Mouse (Mus musculus) stomach, embryonic 14.5 days (tissue): ENCODE results near the gene Epn3. TPM values are rescaled to one million over a fixed set of nuclear protein-coding genes. Genes with fewer than 3 reads are reported as not detected.
A peak's percentile ranks its signal among the peaks of the same experiment; 100 is the strongest.

Experiments
- ATAC-seq: fragments of 200-750 bp; cut with Nextera tagmentation; 2 replicates; pipeline ENCODE4 v1.8.0; 2017; ENCODE audit warnings: low read depth, moderate TSS enrichment; ENCODE audit not compliant: insufficient number of reproducible peaks, insufficient read depth, low FRiP score
- H3K27ac ChIP-seq: fragments of 300-500 bp; sonication (generic); 2 replicates; pipeline ENCODE4 v1.5.1; 2014; ENCODE audit warnings: mild to moderate bottlenecking, low read length, moderate library complexity, mixed read lengths
- H3K27me3 ChIP-seq: fragments of 300-500 bp; sonication (generic); 2 replicates; pipeline ENCODE4 v1.6.1; 2014; ENCODE audit warnings: low read length, control low read depth, mixed read lengths; ENCODE audit not compliant: control insufficient read depth, insufficient read depth
- H3K36me3 ChIP-seq: fragments of 300-500 bp; sonication (generic); 2 replicates; pipeline ENCODE4 v1.6.1; 2014; ENCODE audit warnings: mild to moderate bottlenecking, control low read depth, low read length, moderate library complexity, mixed read lengths; ENCODE audit not compliant: control insufficient read depth, insufficient read depth
- H3K4me1 ChIP-seq: fragments of 300-500 bp; sonication (generic); 2 replicates; pipeline ENCODE4 v1.6.1; 2014; ENCODE audit warnings: low read length, control low read depth, mixed read lengths; ENCODE audit not compliant: control insufficient read depth, insufficient read depth
- H3K4me2 ChIP-seq: fragments of 300-500 bp; sonication (generic); replicated peaks from 2 replicates; pipeline ENCODE4 v1.6.1; 2014; ENCODE audit warnings: low read depth, low read length, control low read depth
- H3K4me3 ChIP-seq: fragments of 300-500 bp; sonication (generic); 2 replicates; pipeline ENCODE4 v1.5.1; 2014; ENCODE audit warnings: low read depth, low read length, control low read depth
- H3K9ac ChIP-seq: fragments of 300-500 bp; sonication (generic); replicated peaks from 2 replicates; pipeline ENCODE4 v1.6.1; 2014; ENCODE audit warnings: low read depth, mild to moderate bottlenecking, control low read depth, low read length, moderate library complexity, mixed read lengths
- H3K9me3 ChIP-seq: fragments of 300-500 bp; sonication (generic); 2 replicates; pipeline ENCODE4 v1.6.1; 2016; ENCODE audit warnings: low read depth, low read length, control low read depth; ENCODE audit not compliant: control insufficient read depth
- WGBS: fragments of 180-500 bp; shearing (Covaris S2); extraction: QIAGEN DNeasy Blood & Tissue Kit; methylation state at CpG from one replicate; pipeline ENCODE4 v1.1.7; 2014; 5-methylcytosine and 5-hydroxymethylcytosine counted together
- polyA plus RNA-seq: library from polyadenylated mRNA; unstranded; fragments of >200 nt; fragmentation: Nextera tagmentation; extraction: Ambion mirVana; gene quantifications from 2 replicates; pipeline ENCODE4 v1.2.1, GENCODE M21; 2014

The Epn3 gene
- polyA plus RNA-seq, 1 experiment from 2014 or later: 7.5 TPM

- H3K9me3 ChIP-seq: no peaks in the 10 kb centered on the region
- H3K9ac ChIP-seq: no peak overlapping the region
- WGBS: 76% methylated on average over 10 of the region's 10 CpGs
- no peaks in the 10 kb centered on the region for H3K36me3 ChIP-seq
- 0 out of 2 replicates have a peak, but pooled peaks cover 2% of the 10 kb centered on the region for H3K4me1 ChIP-seq
- H3K4me2 ChIP-seq: no peak overlapping the region
- H3K27ac ChIP-seq: no peak overlapping the region
- no peak overlapping the region for H3K4me3 ChIP-seq
- peak; percentile 51; the same call in 1 of the 2 replicates for ATAC-seq
- no peaks in the 10 kb centered on the region for H3K27me3 ChIP-seq
Observed at GRCm38 (mm10) chr11:94508976-94509375, 9.2 kb upstream of the Epn3 start.

GRCm38 (mm10) chr11:94501482-94501881 is 1.7 kb upstream of the Epn3 start:
- no peaks in the 10 kb centered on the region for H3K9me3 ChIP-seq
- no peak for ATAC-seq
- no peaks in the 10 kb centered on the region for H3K27me3 ChIP-seq
- WGBS: 86% methylated on average over 8 of the region's 8 CpGs
- no peak overlapping the region for H3K9ac ChIP-seq
- no peak overlapping the region for H3K27ac ChIP-seq
- no peak overlapping the region for H3K4me2 ChIP-seq
- H3K4me1 ChIP-seq: peaks cover 21% of the 10 kb centered on the region; the same call in 1 of the 2 replicates
- H3K4me3 ChIP-seq: no peak overlapping the region
- no peaks in the 10 kb centered on the region for H3K36me3 ChIP-seq

DNA sequence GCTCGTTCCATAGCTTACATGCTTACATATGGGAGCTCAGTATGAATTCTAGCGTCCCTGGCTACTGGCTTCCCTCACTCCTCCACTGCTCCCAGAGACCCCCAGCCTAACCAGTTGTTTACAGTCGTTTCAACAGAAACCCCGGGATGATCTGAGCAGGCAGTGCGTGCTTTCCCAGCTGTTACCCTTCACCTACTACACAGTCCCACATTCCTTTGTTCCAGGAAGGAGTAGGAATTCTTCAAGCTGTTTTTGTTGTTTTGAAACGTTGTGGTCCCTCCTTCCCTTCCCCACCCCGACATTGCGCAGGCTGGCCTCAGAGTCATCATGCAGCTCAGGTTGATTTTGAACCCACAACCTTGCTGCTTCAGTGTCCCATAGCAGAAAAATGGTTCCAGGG is 588 bp upstream of the Epn3 start:
- Histone ChIP-seq H3K4me3 (peak overlapping the region; percentile 36), H3K36me3 (no peaks in the 10 kb centered on the region), H3K4me1 (peaks cover 21% of the 10 kb centered on the region; the same call in 1 of the 2 replicates), H3K9me3 (no peaks in the 10 kb centered on the region), H3K27ac (peak overlapping the region; percentile 62), H3K9ac (no peak overlapping the region; the same call in 1 of the 2 replicates), H3K27me3 (no peaks in the 10 kb centered on the region), H3K4me2 (peak overlapping the region; percentile 63)
- 15% methylated on average over 8 of the region's 8 CpGs for WGBS
- ATAC-seq: no peak

GRCm38 (mm10) chr11:94499035-94499434 is 739 bp downstream of the Epn3 start:
- Histone ChIP-seq H3K9me3 (no peaks in the 10 kb centered on the region), H3K4me1 (peaks cover 21% of the 10 kb centered on the region; the same call in 1 of the 2 replicates), H3K4me2 (peak overlapping the region; percentile 63), H3K4me3 (peak overlapping the region; percentile 36), H3K36me3 (no peaks in the 10 kb centered on the region), H3K27me3 (no peaks in the 10 kb centered on the region), H3K9ac (no peak overlapping the region; the same call in 1 of the 2 replicates), H3K27ac (peak overlapping the region; percentile 90; the same call in 1 of the 2 replicates)
- no peak; the same call in 1 of the 2 replicates for ATAC-seq
- WGBS: 0% methylated on average over 2 of the region's 2 CpGs

GRCm38 (mm10) chr11:94498093-94498996 is 1.4 kb downstream of the Epn3 start:
- 22% methylated on average over 19 of the region's 19 CpGs for WGBS
- no peaks in the 10 kb centered on the region for H3K27me3 ChIP-seq
- H3K4me3 ChIP-seq: peak overlapping the region; percentile 36
- peak overlapping the region; percentile 90 for H3K27ac ChIP-seq
- no peaks in the 10 kb centered on the region for H3K36me3 ChIP-seq
- H3K4me2 ChIP-seq: peak overlapping the region; percentile 63
- H3K9ac ChIP-seq: no peak overlapping the region
- H3K9me3 ChIP-seq: no peaks in the 10 kb centered on the region
- H3K4me1 ChIP-seq: peaks cover 21% of the 10 kb centered on the region; the same call in 1 of the 2 replicates
- peak; percentile 63 for ATAC-seq

GRCm38 (mm10) chr11:94495415-94495814 is 4.4 kb downstream of the Epn3 start:
- no peak overlapping the region for H3K4me3 ChIP-seq
- no peaks in the 10 kb centered on the region for H3K27me3 ChIP-seq
- H3K4me2 ChIP-seq: no peak overlapping the region
- H3K27ac ChIP-seq: no peak overlapping the region
- H3K9me3 ChIP-seq: no peaks in the 10 kb centered on the region
- no peaks in the 10 kb centered on the region for H3K36me3 ChIP-seq
- ATAC-seq: no peak
- H3K4me1 ChIP-seq: peaks cover 28% of the 10 kb centered on the region; the same call in 1 of the 2 replicates
- no peak overlapping the region for H3K9ac ChIP-seq
- WGBS: 55% methylated on average over 3 of the region's 3 CpGs

GRCm38 (mm10) chr11:94491749-94492099 is 8.1 kb downstream of the Epn3 start:
- no peak overlapping the region for H3K9ac ChIP-seq
- H3K27ac ChIP-seq: no peak overlapping the region
- H3K9me3 ChIP-seq: no peaks in the 10 kb centered on the region
- H3K4me2 ChIP-seq: peak overlapping the region; percentile 65
- ATAC-seq: no peak
- WGBS: 70% methylated on average over 7 of the region's 7 CpGs
- H3K27me3 ChIP-seq: no peaks in the 10 kb centered on the region
- no peaks in the 10 kb centered on the region for H3K36me3 ChIP-seq
- peak overlapping the region; percentile 45; the same call in 1 of the 2 replicates for H3K4me3 ChIP-seq
- peaks cover 7% of the 10 kb centered on the region; the same call in 1 of the 2 replicates for H3K4me1 ChIP-seq

DNA sequence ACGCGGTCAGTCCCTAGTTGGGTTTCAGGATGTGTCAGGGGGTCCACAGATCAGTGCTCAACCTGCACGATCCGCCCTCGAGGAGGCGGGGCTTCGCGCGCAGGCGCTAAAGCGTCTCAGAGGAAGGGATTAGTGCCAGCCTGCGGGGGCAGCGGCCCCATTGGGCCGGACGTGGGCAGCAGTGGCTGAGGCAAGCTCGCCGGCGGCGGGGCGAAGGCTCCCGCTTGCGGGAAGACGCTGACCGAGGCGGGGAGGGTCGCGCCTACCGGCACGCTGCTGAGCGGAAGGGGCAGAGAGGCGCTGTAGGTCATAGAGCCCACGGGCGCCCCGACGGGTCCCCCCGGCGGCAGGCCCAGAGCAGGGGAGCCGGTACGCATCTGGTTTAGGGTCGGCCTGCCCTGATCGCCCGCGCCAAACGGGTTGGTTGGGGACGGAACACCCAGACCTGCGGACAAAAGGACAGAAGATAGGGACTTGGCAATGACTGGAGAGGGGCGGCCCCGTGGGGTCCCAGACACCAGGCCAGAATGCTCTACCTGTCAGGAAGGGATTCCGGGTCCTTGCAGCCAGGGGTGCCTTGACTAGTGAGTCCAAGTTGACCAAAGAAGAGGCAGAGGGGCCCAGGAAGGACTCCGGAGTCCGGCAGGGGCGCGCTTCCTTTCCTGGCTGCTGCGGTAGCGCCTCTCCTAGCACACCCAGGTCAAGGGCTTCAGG is 8.6 kb downstream of the Epn3 start:
- no peaks in the 10 kb centered on the region for H3K9me3 ChIP-seq
- ATAC-seq: 0 out of 2 replicates have a peak, but pooled peaks have one; percentile 38
- peaks cover 7% of the 10 kb centered on the region; the same call in 1 of the 2 replicates for H3K4me1 ChIP-seq
- no peaks in the 10 kb centered on the region for H3K36me3 ChIP-seq
- no peak overlapping the region for H3K27ac ChIP-seq
- WGBS: 9% methylated on average over 54 of the region's 55 CpGs
- peak overlapping the region; percentile 40; the same call in 1 of the 2 replicates for H3K9ac ChIP-seq
- peak overlapping the region; percentile 65 for H3K4me2 ChIP-seq
- H3K4me3 ChIP-seq: peak overlapping the region; percentile 45
- no peaks in the 10 kb centered on the region for H3K27me3 ChIP-seq
